Mouse (Mus musculus) liver, embryonic 16.5 days (tissue): ENCODE data around the gene Esrra. TPM values are rescaled to one million over a fixed set of nuclear protein-coding genes. Genes with fewer than 3 reads are reported as not detected.
A peak's percentile ranks its signal among the peaks of the same experiment; 100 is the strongest.

Experiments used
- ATAC-seq: fragments of 200-750 bp; cut with Nextera tagmentation; 2 replicates; pipeline ENCODE4 v1.8.0; 2017; ENCODE audit warnings: low read depth, mild to moderate bottlenecking, moderate number of reproducible peaks, moderate library complexity
- H3K27ac ChIP-seq: fragments of 300-500 bp; sonication (generic); 2 replicates; pipeline ENCODE4 v1.5.1; 2014; ENCODE audit warnings: mild to moderate bottlenecking, low read length
- H3K27me3 ChIP-seq: fragments of 300-500 bp; sonication (generic); 2 replicates; pipeline ENCODE4 v1.6.1; 2014; ENCODE audit warnings: low read depth, low read length, mixed read lengths; ENCODE audit not compliant: control insufficient read depth, insufficient read depth
- H3K36me3 ChIP-seq: fragments of 300-500 bp; sonication (generic); 2 replicates; pipeline ENCODE4 v1.6.1; 2014; ENCODE audit warnings: mild to moderate bottlenecking; ENCODE audit not compliant: control insufficient read depth, insufficient read depth
- H3K4me1 ChIP-seq: fragments of 300-500 bp; sonication (generic); 2 replicates; pipeline ENCODE4 v1.6.1; 2014; ENCODE audit warnings: low read depth, low read length, mixed read lengths; ENCODE audit not compliant: control insufficient read depth
- H3K4me2 ChIP-seq: fragments of 300-500 bp; sonication (generic); 2 replicates; pipeline ENCODE4 v1.6.1; 2014; ENCODE audit warnings: low read depth, low read length, mixed read lengths
- H3K4me3 ChIP-seq: fragments of 300-500 bp; sonication (generic); 2 replicates; pipeline ENCODE4 v1.5.1; 2014; ENCODE audit warnings: low read depth, mild to moderate bottlenecking, low read length
- H3K9ac ChIP-seq: fragments of 300-500 bp; sonication (generic); 2 replicates; pipeline ENCODE4 v1.6.1; 2014; ENCODE audit warnings: low read depth, low read length
- H3K9me3 ChIP-seq: fragments of 300-500 bp; sonication (generic); replicated peaks from 2 replicates; pipeline ENCODE4 v1.6.1; 2016; ENCODE audit warnings: low read length; ENCODE audit not compliant: control insufficient read depth
- WGBS: fragments of 180-500 bp; shearing (Covaris S2); extraction: QIAGEN DNeasy Blood & Tissue Kit; methylation state at CpG from one replicate; pipeline ENCODE4 v1.1.7; 2014; ENCODE audit not compliant: insufficient replicate concordance; 5-methylcytosine and 5-hydroxymethylcytosine counted together
- polyA plus RNA-seq: library from polyadenylated mRNA; unstranded; fragments of >200 nt; fragmentation: Nextera tagmentation; extraction: Ambion mirVana; gene quantifications from 2 replicates; pipeline ENCODE4 v1.2.1, GENCODE M21; 2015

The Esrra gene
- polyA plus RNA-seq, 1 experiment from 2014 or later, result 4.8 TPM

DNA sequence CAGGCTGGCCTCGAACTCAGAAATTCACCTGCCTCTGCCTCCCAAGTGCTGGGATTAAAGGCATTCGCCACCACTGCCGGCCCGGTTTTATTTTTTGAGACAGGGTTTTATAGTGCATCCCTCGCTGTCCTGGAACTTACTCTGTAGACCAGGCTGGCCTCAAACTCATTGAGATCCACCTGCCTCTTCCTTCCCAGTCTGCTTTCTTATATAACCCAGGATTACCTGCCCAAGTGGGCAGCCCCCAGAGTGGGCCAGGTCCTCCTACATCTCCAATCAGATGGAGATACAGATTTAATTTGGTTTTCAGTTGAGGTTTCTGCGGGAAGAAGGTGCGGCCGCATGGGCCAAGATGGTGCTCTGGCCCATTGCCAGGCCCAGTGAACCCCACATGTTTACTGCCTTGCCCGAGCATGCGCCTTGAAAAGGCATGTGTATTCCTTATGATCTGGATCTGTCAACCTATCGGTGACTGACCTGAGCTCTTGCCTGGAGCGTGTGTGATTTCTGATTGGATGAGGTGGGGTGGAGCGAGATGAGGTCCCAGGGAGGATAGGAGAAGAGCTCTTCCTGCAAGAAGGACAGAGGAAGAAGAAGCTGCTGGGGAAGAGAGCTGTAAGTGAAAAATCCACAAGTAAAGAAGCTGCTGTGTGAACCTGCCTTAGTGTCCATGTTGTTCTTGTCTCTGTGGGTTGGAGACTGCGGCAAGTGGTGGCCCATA is 27.7 kb downstream of the Esrra start:
- Histone ChIP-seq H3K9me3 (no peaks in the 10 kb centered on the region), H3K27ac (no peak overlapping the region), H3K4me1 (no peaks in the 10 kb centered on the region), H3K9ac (no peak overlapping the region), H3K4me3 (no peak overlapping the region), H3K36me3 (no peaks in the 10 kb centered on the region), H3K4me2 (no peak overlapping the region), H3K27me3 (no peaks in the 10 kb centered on the region)
- 82% methylated on average over 14 of the region's 14 CpGs for WGBS
- ATAC-seq, result no peak

DNA sequence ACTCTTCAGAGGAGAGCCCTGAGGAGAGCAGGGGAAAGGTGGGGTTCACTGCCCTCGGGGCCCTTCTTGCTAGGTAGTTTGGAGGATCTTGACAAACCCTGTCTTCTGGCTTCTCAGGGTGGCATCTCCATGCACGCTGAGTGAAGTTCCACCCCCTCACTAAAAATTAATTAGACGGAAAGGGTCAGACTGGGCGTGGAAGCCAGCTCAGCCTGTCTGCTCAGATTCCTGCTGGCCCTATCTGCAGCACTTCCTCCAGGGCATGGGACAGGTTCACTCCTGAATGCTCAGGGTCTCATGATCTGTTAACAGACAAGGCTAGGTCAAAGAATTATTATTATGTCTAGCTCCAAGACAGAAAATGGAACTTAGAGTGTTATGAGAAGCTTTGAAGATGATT is 29.1 kb downstream of the Esrra start:
- Histone ChIP-seq H3K4me2 (no peak overlapping the region), H3K4me1 (no peaks in the 10 kb centered on the region), H3K9me3 (no peaks in the 10 kb centered on the region), H3K9ac (no peak overlapping the region), H3K27me3 (no peaks in the 10 kb centered on the region), H3K36me3 (no peaks in the 10 kb centered on the region), H3K27ac (no peak overlapping the region), H3K4me3 (no peak overlapping the region)
- 51% methylated on average over 4 of the region's 4 CpGs for WGBS
- no peak for ATAC-seq

DNA sequence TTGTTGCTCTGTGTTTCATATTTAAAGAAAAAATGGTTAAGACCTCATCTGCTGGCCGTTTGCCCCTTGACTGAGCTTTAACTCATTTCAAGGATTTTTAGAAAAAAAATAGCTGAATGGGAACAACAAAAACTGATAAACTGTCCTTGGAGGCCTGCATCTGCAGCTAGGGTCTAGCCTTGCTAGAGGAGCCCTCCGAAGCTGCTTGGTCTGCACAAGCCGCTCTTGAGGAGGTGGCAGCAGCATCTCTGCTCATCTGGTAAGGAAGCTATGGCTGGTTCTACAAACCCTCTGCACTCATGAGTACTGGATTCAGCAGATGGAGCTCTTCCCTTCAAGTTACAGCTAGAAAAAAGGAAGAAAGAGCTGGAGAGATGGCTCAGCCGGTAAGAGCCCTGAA is 43.6 kb downstream of the Esrra start:
- Histone ChIP-seq H3K4me1 (no peaks in the 10 kb centered on the region), H3K36me3 (no peaks in the 10 kb centered on the region), H3K9me3 (no peaks in the 10 kb centered on the region), H3K27me3 (no peaks in the 10 kb centered on the region), H3K4me2 (no peak overlapping the region), H3K4me3 (no peak overlapping the region), H3K27ac (no peak overlapping the region), H3K9ac (no peak overlapping the region)
- WGBS, result 67% methylated on average over 4 of the region's 4 CpGs
- ATAC-seq, result no peak

DNA sequence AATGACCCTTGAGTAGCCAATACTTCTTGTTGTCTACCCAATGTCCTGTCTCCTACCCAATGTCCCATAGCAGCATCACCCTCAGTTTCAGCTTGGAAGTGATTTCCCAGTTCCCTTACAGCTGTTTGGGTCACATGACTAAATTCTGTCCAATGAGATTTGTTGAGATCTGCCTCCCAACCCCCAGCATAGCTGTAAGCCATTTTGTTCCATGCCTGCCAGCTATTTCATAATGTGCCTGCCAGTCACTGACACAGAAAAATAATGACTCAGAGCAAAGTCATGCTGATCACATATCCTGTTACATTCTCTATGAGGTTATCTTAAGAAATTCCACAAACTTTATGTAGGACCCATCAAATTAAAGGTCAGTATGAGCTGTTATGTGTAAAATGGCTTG is 44.8 kb downstream of the Esrra start:
- Histone ChIP-seq H3K4me2 (no peak overlapping the region), H3K36me3 (no peaks in the 10 kb centered on the region), H3K4me3 (no peak overlapping the region), H3K9me3 (no peaks in the 10 kb centered on the region), H3K27ac (no peak overlapping the region), H3K27me3 (no peaks in the 10 kb centered on the region), H3K4me1 (peaks cover 5% of the 10 kb centered on the region), H3K9ac (no peak overlapping the region)
- no peak for ATAC-seq

DNA sequence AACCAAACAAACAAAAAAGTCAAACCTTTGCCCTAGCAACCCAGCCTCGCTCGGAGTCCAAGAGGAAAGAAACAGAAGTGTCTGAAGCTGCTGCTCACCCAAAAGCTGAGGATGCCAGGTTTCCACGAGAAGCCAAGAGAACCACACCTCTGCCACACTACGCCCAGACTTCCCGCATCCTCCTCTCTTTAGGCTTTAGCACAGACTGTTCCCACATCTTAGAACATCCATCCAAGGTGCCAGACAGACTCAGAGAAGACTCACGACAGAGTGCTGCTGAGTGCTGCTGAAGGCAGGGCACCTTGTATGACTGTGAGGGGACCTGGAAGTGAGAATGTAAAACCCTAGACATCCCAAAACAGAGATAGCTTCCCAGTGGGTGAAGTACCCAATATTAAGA is 45.8 kb downstream of the Esrra start:
- Histone ChIP-seq H3K36me3 (no peaks in the 10 kb centered on the region), H3K4me2 (no peak overlapping the region)
- WGBS, result 74% methylated on average over 6 of the region's 6 CpGs

DNA sequence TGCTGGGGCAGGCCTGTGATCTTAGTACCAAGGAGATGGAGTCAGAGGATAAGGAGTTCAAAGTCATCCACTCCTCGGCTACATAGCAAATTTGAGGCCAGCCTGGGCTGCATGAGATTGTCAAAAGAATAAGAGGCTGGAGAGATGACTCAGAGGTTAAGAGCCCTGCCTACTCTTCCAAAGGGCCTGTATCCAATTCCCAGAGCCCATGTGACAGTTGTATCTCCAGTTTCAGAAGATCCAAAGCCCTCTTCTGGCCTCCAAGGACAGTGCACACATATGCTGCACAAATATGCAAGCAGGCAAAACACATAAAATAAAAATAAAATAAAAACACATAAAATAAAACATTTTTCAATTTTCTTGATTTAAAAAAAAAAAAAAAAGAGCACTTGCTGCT is 47.4 kb downstream of the Esrra start:
- no peak overlapping the region for H3K9ac ChIP-seq
- no peak overlapping the region for H3K4me3 ChIP-seq
- no peaks in the 10 kb centered on the region for H3K9me3 ChIP-seq
- H3K4me1 ChIP-seq, result peaks cover 14% of the 10 kb centered on the region
- H3K27me3 ChIP-seq, result no peaks in the 10 kb centered on the region
- 52% methylated on average over 1 of the region's 1 CpGs for WGBS
- H3K27ac ChIP-seq, result no peak overlapping the region
- H3K36me3 ChIP-seq, result no peaks in the 10 kb centered on the region
- no peak for ATAC-seq
- no peak overlapping the region for H3K4me2 ChIP-seq

More for the DNA sequence above, 45.8 kb downstream of the Esrra start:
- H3K27ac ChIP-seq, result no peak overlapping the region
- ATAC-seq, result no peak
- peaks cover 14% of the 10 kb centered on the region for H3K4me1 ChIP-seq
- no peaks in the 10 kb centered on the region for H3K9me3 ChIP-seq
- no peak overlapping the region for H3K9ac ChIP-seq
- no peaks in the 10 kb centered on the region for H3K27me3 ChIP-seq
- no peak overlapping the region for H3K4me3 ChIP-seq

DNA sequence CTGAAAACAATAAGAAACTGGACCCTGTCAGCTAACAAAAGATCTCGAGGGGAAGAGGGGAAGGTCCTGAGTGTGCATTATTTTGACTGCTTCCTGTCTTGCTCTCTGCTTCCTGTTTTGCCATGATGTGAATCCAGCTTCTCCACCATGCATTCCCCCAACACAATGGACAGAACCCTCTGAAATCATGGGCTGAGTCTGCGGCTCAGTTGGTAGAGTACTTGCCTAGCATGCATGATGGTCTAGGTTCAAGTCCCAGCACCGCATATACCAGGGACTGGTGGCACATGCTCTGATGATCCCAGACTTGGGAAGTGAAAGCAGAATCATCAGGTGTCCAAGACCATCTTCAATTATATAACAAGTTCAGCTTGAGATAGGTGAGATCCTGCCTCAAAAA is 48.9 kb downstream of the Esrra start:
- WGBS, result 50% methylated on average over 3 of the region's 3 CpGs
- Histone ChIP-seq H3K9me3 (no peaks in the 10 kb centered on the region), H3K27me3 (no peaks in the 10 kb centered on the region), H3K36me3 (no peaks in the 10 kb centered on the region), H3K4me1 (peaks cover 14% of the 10 kb centered on the region), H3K27ac (no peak overlapping the region), H3K9ac (no peak overlapping the region), H3K4me2 (no peak overlapping the region), H3K4me3 (no peak overlapping the region)
- no peak for ATAC-seq

DNA sequence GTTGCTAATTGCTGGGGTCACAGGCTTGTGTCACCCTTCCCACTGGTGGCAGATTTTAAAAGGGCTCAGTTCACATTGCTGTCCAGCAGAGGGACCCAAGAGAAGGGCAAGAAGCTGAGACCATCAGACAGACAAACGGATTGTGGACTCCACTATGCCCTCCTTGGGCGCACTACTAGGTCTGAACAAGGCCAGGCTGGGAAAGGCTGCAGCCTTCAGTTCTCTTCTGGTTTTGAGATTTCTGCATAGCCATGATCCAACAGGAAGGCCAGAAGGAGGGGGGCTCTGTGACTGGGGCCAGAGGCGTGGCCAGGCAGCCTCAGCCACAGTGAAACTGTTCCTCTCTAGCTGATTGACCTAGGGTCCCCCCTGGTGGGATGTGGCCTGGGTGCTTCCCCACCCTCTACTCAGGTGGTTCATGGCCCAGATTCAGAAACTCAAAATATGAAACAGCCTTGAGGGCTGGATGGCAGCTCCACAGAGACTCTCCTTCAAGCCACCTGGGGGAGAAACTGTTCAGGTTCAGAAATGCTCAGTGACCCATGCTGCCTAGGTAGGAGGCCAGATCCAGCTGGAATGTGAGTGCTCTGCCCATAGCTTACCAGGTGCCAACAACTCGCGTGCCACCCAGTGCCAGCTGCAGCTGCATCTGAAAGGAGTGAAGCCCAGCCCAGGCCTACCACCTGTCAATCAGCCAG is 49.9 kb downstream of the Esrra start:
- Histone ChIP-seq H3K27me3 (no peaks in the 10 kb centered on the region), H3K4me1 (peaks cover 14% of the 10 kb centered on the region), H3K27ac (peak overlapping the region; percentile 38), H3K9ac (no peak overlapping the region), H3K4me2 (peak overlapping the region; percentile 33; the same call in 1 of the 2 replicates), H3K9me3 (no peaks in the 10 kb centered on the region), H3K36me3 (no peaks in the 10 kb centered on the region), H3K4me3 (no peak overlapping the region)
- ATAC-seq, result peak; percentile 47; the same call in 1 of the 2 replicates
- 40% methylated on average over 5 of the region's 5 CpGs for WGBS

DNA sequence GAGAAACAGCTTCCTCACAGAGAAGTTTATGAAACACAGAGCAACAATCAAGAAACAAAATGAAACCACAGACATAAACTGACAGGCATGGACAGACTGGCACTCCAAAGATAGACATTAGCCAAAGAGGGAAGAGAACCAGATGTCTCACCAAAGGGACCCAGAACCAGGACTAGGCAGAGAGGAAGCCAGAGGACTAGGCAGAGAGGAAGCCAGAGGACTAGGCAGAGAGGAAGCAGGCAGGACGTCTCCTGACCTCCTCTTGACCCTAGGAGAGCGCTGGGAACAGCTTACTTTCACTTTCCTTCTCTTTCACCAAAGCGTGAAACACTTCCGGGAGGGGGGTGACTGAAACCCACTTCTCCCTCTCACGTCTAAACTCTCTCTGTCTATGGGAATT is 52.3 kb downstream of the Esrra start:
- 2% methylated on average over 5 of the region's 5 CpGs for WGBS
- H3K4me2 ChIP-seq, result peak overlapping the region; percentile 73
- H3K4me1 ChIP-seq, result peaks cover 14% of the 10 kb centered on the region
- H3K27me3 ChIP-seq, result no peaks in the 10 kb centered on the region
- H3K9me3 ChIP-seq, result no peaks in the 10 kb centered on the region
- H3K27ac ChIP-seq, result peak overlapping the region; percentile 62; the same call in 1 of the 2 replicates
- H3K9ac ChIP-seq, result peak overlapping the region; percentile 69
- peak; percentile 67 for ATAC-seq
- peak overlapping the region; percentile 59 for H3K4me3 ChIP-seq
- no peaks in the 10 kb centered on the region for H3K36me3 ChIP-seq
